Mouse (Mus musculus) frontal cortex, postnatal 36 days (tissue): Measurements from ENCODE around the gene Pdcl.

ENCODE experiments used
- DNase-seq, 2 experiments: peaks; one replicate each; pipeline ENCODE4 v3.0.0; 2022; ENCODE audit warnings: low spot score in 2 of 2

Pdcl gene

DNA sequence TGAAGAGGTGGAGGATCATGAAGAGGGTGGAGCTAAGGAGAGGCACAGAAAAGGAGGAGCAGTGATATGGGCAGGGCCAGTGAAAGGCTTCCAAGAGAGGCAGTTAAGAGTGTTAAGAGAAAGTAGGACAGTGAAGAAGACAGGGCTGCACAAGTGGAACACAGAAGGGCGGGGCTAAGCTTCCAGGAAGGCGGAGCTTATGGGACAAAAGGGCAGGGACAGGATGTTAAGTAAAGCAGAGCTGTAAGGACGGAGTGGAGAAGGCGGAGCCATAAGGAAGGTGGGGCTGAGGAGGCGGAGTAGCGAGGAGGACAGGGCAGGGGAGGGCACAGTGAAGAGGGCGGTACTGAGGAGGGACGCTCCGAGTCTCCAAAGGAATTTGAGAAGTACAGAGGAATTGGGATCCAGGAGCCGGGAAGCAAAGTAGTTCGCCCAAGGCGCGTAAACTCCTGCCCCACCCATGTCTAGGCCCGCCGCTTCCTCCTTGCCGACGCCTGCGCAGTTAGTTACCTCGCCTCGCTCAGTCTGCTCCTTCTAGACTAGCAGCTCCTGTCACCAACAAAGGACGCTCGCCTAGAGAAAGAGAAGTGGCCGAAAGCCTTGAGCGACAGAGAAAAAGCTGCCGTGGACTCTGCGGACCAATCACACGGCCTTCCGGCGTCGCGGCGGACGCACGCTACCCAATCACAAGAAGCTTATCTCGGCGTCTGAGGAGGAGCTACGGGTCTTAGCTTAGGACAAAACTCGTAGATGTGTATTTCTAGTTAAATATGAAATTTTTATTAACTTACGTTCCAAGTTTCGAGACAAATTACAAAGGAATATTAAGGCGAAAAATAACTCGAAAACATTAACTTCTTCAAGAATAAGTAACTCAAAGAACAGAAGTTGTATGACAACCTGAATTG, at the start of gene Pdcl:
Gene Pdcl (minus strand): TSS at position 700 of the 908 bp plus-strand sequence.
- peak; percentile 87 to 94 for DNase-seq

DNA sequence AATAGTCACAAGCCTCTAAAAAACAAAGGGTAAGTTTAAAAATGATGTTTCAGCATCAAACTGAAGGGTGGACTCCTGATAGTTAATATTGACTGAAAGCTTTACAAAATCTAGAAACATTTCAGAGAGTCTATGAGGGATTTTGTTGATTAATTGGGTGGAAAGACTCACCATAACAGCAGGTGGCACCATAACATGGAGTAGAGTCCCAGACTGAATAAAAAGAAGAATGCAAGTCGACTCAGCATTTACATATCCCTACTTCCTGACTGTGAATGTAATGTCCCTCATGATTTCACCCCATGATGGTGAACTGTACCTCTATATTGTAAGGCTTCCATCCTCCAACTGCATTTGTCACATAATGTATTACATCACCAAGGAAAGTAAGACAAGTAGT, 36.4 kb upstream of the Pdcl start:
- DNase-seq = no peak

DNA sequence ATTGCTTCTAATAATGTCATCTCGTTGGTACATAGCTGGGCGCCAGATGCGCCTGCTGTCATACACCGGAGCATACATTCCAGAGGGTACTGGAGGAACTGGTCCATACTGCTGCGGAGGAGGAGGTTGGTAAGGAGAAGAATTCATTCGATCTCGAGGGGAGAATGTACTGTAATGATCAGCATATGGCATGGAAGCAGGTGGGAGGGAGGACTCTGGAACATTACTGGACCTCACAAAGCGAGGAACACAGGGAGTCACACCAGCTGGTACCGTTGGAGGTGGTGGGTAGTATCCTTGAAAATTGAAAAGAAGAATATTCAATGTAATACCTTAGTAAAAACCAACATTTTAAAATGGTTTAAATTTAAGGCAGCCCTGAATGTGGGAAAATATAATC, 23.8 kb upstream of the Pdcl start:
- DNase-seq = peak in 1 of 2 experiments; percentile 26

DNA sequence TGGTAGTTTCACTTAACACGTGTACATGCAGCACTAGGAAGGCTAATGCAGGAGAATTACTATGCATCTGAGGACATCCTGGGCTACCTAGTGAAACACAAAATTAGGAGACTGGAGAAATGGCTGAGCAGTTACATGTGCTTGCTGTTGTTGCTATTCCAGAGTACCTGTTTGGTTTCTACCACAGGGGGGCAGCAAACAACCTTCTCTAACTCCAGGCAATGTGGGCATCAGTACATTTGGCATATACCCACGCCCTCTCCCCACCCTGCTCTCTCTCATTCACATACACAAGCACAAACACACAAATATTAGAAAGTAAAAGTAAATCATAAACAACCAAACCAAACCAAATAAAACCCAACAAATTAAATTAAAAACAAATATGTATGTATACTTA, 21.1 kb upstream of the Pdcl start:
- peak; percentile 45 to 68 for DNase-seq

DNA sequence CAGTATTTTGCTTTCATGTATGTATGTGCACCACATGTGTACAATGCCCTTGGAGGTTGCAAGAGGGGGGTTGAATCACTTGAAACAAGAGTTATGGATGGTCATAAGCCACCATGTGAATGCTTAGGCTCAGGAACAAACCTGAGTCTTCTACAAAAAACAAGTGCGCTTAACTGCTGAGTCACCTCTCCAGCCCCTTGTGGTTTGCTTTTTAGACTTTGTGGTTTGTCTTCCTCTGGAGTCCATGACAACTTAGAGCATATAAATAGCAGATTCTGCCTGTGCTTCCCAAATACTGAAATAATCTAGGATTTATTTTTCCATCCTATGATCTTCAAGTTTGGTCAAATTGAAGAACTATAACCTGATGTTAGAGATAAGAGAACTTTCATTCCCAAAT, 16.9 kb upstream of the Pdcl start:
- no peak for DNase-seq

DNA sequence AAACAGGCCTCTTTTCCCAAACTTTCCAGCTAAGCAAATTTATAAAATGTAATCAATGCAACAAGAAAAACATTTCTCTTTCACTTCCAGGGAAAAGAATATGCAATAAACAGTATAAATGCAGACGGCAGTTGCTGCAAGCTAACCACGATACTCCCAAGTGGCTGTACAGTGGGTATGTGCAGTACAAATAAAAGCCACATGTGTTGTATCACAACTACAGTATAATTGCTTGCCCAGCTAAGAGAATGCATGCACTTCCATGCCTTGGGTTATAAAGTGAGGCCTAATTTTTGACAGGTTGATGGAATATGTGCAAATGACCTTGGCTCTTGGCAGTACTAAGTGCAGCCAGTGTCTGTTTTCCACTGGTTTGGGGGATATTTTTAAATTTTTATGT, 11.5 kb upstream of the Pdcl start:
- no peak for DNase-seq

DNA sequence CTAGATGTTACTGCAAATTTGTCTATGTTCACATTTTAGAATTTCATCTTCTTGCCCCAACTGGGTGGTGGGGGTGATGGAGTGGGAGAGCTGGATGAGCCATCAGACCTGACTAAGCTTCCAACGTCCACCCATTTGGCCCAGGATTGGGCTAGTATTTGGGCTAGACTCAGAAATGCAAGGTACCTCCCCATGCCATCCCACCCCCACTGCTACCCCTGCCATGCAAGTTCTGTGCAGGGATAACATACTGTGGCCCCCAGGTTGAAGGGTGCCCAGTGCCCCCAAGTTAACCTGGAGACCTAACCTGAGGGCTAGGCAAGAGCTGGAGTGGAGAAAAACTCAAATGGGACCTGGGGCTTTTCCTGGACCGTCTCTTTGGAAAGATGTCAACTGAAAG, 776 bp upstream of the Pdcl start:
- DNase-seq = no peak

DNA sequence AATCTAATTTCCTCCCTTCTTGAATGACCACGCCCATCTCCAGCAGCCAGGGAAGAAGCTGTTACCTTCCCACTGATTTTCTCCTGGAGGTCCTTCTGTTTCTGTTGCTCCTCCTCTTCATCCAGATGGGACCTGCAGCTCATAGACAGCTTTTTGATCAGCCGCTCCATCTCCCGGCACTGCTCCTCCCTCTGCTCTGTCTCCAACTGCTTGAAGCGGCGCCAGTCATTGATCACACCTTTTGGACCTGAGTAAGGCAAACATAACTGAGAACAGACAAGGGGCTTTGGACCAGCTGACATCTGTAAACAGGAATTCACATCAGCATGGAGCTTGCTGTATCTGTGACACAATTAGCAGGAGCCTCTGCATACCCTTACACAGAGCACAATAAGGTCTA, 3.6 kb downstream of the Pdcl start:
- DNase-seq = no peak

DNA sequence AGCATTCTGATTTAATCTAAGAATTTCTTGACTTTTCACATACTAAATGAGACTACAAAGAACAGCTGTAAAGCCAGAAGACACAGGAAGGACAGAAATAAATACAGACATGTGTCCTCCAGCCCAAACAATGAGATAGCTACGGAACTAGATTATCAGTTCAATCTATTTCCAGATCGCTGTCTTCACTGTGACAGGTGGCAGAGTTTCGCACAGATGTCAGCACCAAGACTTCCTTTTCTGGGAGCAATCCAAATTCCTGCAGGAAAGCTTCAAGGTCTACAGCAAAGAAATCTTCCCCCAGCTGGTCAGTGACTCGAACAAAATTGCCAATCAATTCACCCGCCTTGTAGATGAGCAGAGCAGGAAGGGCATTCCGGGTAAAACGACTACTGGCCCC, 7.5 kb downstream of the Pdcl start:
- DNase-seq = peak; percentile 44 to 74

DNA sequence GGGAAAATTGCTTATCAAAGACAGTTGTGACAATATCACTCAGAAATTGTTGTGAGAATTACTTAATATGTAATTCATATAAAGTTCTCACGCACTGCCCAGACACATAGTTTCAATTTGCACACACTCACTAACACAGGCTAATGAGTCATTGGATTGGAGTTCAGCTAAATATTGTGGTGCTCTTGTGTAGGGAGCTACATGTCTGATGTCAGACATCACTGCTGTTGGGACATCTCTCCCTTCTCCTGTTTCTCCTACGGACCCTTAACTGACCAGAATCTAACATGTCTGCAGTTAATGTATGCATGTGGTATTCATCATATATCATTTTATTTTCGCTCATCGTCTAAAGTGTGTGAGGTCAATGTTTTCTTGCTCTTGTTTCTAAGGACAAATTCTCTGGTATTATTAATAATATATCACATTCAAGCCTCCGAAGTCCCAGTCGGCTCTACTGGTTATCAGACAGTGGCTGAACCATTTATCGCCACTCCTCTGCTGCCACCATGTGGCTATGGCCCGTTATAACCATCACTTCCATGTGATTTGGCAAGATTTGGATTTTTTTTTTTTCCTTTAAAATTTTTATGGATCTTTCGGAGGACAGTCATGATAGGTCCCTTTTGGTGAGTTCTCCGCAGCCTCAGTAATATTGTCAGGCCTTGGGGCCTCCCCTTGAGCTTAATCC, 20.5 kb downstream of the Pdcl start:
- peak; percentile 37 to 54 for DNase-seq

DNA sequence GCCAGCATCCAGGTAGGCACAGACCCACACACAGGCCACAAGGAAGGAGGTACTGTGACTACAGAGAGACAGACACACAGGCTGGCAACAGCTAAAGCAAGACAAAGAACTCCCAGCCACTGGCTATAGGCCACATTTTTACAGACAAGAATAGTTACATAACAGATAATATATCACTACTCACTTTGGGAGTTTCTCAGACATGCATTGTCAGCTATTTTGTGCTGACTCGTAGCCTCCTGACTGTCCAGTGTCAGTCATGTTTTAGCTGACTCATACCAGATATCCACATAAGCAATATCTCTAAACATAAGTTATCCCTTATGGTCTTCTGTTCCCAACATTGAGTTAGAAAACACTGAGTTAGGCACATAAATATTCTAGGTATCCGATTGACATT, 25.8 kb downstream of the Pdcl start:
- DNase-seq = no peak

DNA sequence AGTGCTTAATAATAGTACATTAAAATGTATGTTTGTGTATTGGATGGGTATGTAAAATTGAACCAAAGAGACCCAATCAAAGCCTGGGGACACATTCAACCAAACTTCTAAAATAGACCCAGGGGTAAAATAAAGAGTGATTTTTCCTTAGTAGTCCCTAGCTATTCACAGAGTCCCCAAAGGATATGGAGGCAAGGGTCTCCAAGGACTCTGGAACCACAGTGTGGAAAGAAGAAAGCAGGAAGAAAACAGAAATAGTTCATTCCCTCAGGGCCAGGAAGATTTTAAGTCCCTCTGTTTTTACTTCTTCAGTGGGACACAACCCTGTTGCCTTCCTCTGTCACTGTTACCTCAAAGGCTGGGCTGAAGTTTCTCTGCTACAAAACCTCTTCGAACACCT, 32.9 kb downstream of the Pdcl start, which contains the start of gene Olfr368:
Gene Olfr368 (plus strand): TSS at position 301 of the 400 bp plus-strand sequence.
- no peak for DNase-seq
